Mouse (Mus musculus): ENCODE data around the gene Gm12185.

DNA sequence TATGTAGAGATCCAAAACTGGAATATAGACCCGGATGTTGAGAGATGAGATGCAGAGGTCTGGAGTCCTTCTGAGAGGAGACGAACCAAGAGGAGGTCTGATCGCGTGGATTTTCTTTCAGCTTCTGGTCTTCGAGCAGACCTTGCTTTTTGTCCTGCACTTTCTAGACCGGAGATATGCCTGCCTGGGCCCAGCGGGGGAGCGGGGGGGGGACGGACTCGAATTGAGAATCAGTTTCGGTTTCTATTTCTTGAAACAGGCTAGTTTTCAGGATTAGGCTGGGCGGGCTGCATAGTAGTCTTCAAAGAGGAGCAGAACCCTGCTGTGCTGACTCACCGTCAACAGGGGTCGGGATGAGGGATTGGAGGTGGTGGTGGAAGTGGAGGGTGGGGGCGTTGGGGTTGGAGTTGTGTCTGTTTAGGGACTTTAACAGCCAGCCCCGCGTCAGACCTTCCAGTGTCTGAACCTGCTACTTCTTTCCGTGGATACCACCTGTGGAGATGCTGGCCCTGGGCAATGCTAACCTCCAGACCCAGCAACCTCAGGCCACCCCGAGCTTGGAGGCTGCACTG, 120.7 kb downstream of the Gm12185 start, which contains the start of gene Irgm1:
- no peak for TF ChIP-seq TAL1 (IDR thresholded peaks at IDR 0.05; ENCODE audit: low read length)
- TF ChIP-seq GATA1 (IDR thresholded peaks at IDR 0.05; ENCODE audit: low read length): no peak

Data from erythroblast, embryonic 14.5 days (primary cell).